Mouse (Mus musculus) cerebellum, postnatal 4 days (tissue): Measurements from ENCODE around the gene Mvb12a.

Experiments
- DNase-seq, 2 experiments: peaks; one replicate each; pipeline ENCODE4 v3.0.0; 2022; ENCODE audit warnings: low spot score in 2 of 2, mixed read lengths in 1 of 2

The Mvb12a gene

GRCm38 (mm10) chr8:71526272-71526671, 16.4 kb upstream of the Mvb12a start:
- no peak for DNase-seq

GRCm38 (mm10) chr8:71527162-71527870, 15.4 kb upstream of the Mvb12a start:
- DNase-seq: no peak

GRCm38 (mm10) chr8:71528362-71529073, 14.2 kb upstream of the Mvb12a start:
- no peak for DNase-seq

GRCm38 (mm10) chr8:71530735-71531467, 11.8 kb upstream of the Mvb12a start:
- peak in 1 of 2 experiments; percentile 21 for DNase-seq

- DNase-seq: no peak
These were observed 8.4 kb upstream of the Mvb12a start for GRCm38 (mm10) chr8:71534263-71534810.

GRCm38 (mm10) chr8:71535663-71536062, 7.1 kb upstream of the Mvb12a start:
- no peak for DNase-seq

- no peak for DNase-seq
These were observed 5.5 kb upstream of the Mvb12a start, which contains the start of gene Bst2 for GRCm38 (mm10) chr8:71537028-71537867. TSS of gene Bst2 (minus strand) at chr8:71537456.

- DNase-seq: no peak
These were observed 1.0 kb downstream of the Mvb12a start for GRCm38 (mm10) chr8:71543755-71544154.

GRCm38 (mm10) chr8:71545053-71545452, 2.3 kb downstream of the Mvb12a start:
- DNase-seq: no peak

GRCm38 (mm10) chr8:71547590-71547989, 4.9 kb downstream of the Mvb12a start:
- no peak for DNase-seq

GRCm38 (mm10) chr8:71550754-71551153, 8.0 kb downstream of the Mvb12a start:
- DNase-seq: no peak

GRCm38 (mm10) chr8:71552770-71553169, 10.0 kb downstream of the Mvb12a start:
- no peak for DNase-seq

GRCm38 (mm10) chr8:71554001-71554400, 11.3 kb downstream of the Mvb12a start:
- no peak for DNase-seq

GRCm38 (mm10) chr8:71554644-71555043, 11.9 kb downstream of the Mvb12a start:
- DNase-seq: no peak

GRCm38 (mm10) chr8:71558071-71558957, 15.6 kb downstream of the Mvb12a start, which contains the start of gene Tmem221:
TSS of gene Tmem221 (minus strand) at chr8:71558871.
- no peak for DNase-seq

- no peak for DNase-seq
These were observed 16.4 kb downstream of the Mvb12a start for GRCm38 (mm10) chr8:71558958-71559690.

- no peak for DNase-seq
These were observed 17.3 kb downstream of the Mvb12a start for GRCm38 (mm10) chr8:71560071-71560470.

- DNase-seq: no peak
These were observed 18.0 kb downstream of the Mvb12a start for GRCm38 (mm10) chr8:71560765-71561164.

- DNase-seq: peak in 1 of 2 experiments; percentile 67
These were observed 18.7 kb downstream of the Mvb12a start for GRCm38 (mm10) chr8:71561401-71561800.
